ENCODE assay signal across 7 mouse cellular contexts in genomic region chr8:124585718-124586425, GRCm38 (mm10). TPM values are rescaled to one million over a fixed set of nuclear protein-coding genes. Genes with fewer than 3 reads are reported as not detected.
DNase-seq lines count a peak whose midpoint lies in the region; ATAC-seq lines count a peak whose summit lies in the region.

No protein-coding gene starts in this region.

- no peak overlapping the region for H3K4me2 ChIP-seq in heart, embryonic 11.5 days

- DNase-seq in left cerebral cortex, postnatal 14 days (ENCODE audit: low spot score in 2 of 2), result peak; percentile 15 to 54
- no peak for DNase-seq in left cerebral cortex, adult 11 months (ENCODE audit: low spot score)
- DNase-seq in cerebellum, adult 11-12 months, result peak; percentile 83
- DNase-seq in lung, postnatal 25 days (ENCODE audit: low spot score), result peak; percentile 23
- no peak for DNase-seq in c-Kit-positive CD71-positive TER-119-positive erythroid progenitor cells, embryonic 14.5 days (ENCODE audit: low spot score)
- DNase-seq in urinary bladder, adult 18-20 months (ENCODE audit: low spot score in 2 of 2), result no peak

- H3K4me3 ChIP-seq in heart, embryonic 11.5 days (ENCODE audit: low read depth, low read length), result no peak overlapping the region

- no peak overlapping the region for H3K27ac ChIP-seq in heart, embryonic 11.5 days (ENCODE audit: low read depth, low read length)

- peaks cover 11% of the 10 kb centered on the region for H3K4me1 ChIP-seq in heart, embryonic 11.5 days (ENCODE audit: control insufficient read depth, insufficient read depth, low read length)

- 53% methylated on average over 3 of the region's 3 CpGs for WGBS in heart, embryonic 11.5 days (ENCODE audit: insufficient replicate concordance)

- 0 out of 2 replicates have a peak overlapping the region, but pooled peaks have one; percentile 0 for H3K9ac ChIP-seq in heart, embryonic 11.5 days (ENCODE audit: low read depth, low read length)

- no peak for ATAC-seq in heart, embryonic 11.5 days (replicated peaks; ENCODE audit: insufficient number of reproducible peaks, low FRiP score, low TSS enrichment)

- H3K36me3 ChIP-seq in heart, embryonic 11.5 days (ENCODE audit: control insufficient read depth, insufficient read depth, low read length), result no peaks in the 10 kb centered on the region

- H3K9me3 ChIP-seq in heart, embryonic 11.5 days (replicated peaks; ENCODE audit: control insufficient read depth, low read length), result no peaks in the 10 kb centered on the region

- intact Hi-C loops in left cerebral cortex, postnatal 14 days (cut with DNase I), result no loop called here

- H3K27me3 ChIP-seq in heart, embryonic 11.5 days (ENCODE audit: control insufficient read depth, insufficient read depth, low read length), result no peaks in the 10 kb centered on the region

RNA-seq across cellular contexts. Expression of gene Capn9, which starts 10.0 kb away (rescaled TPM):
- not detected for total RNA-seq in left cerebral cortex, postnatal 14 days (2021)
- not detected in 2 replicates for polyA plus RNA-seq in heart, embryonic 11.5 days (2014; fragmentation: Nextera tagmentation; extraction: Ambion mirVana)

RNA-seq across cellular contexts. Expression of gene Agt, which starts 16.4 kb away (rescaled TPM):
- total RNA-seq in left cerebral cortex, postnatal 14 days (2021), result 10 to 100 TPM; 13.3 to 20.7 TPM
- 0.49 and 0.59 TPM in 2 replicates for polyA plus RNA-seq in heart, embryonic 11.5 days (2014; fragmentation: Nextera tagmentation; extraction: Ambion mirVana)

Comparison
In these comparisons a context has a peak if more than half of its experiments do, and no peak if none do; other contexts are left out.
1. DNase-seq: peak in left cerebral cortex, postnatal 14 days (2 of 2), cerebellum, adult 11-12 months (single experiment) and lung, postnatal 25 days (single experiment); none in left cerebral cortex, adult 11 months (single experiment), c-Kit-positive CD71-positive TER-119-positive erythroid progenitor cells, embryonic 14.5 days (single experiment) and urinary bladder, adult 18-20 months (0 of 2).